Mouse (Mus musculus): ENCODE results near the gene Pigm. TPM values are rescaled to one million over a fixed set of nuclear protein-coding genes. Genes with fewer than 3 reads are reported as not detected.

Pigm gene
- polyA plus RNA-seq, 1 experiment = 4.9 TPM

- no peaks in the 10 kb centered on the region for H3K36me3 ChIP-seq (ENCODE audit: control insufficient read depth, insufficient read depth, low read length)
- TF ChIP-seq CTCF (conservative IDR thresholded peaks at IDR 0.05; ENCODE audit: insufficient read depth, insufficient read length, low read depth, low read length) = no peak
- no peak for DNase-seq
- H3K27me3 ChIP-seq (replicated peaks; ENCODE audit: control insufficient read depth, insufficient read depth, low read length) = no peaks in the 10 kb centered on the region
- H3K4me1 ChIP-seq (ENCODE audit: control insufficient read depth, insufficient read depth, low read length) = no peaks in the 10 kb centered on the region
- H3K27ac ChIP-seq (ENCODE audit: insufficient read depth, low read depth, low read length) = no peak overlapping the region
- H3K4me3 ChIP-seq (ENCODE audit: insufficient read depth, low read depth, low read length) = no peak overlapping the region
- WGBS = 75% methylated on average over 1 of the region's 1 CpGs
Measured at GRCm38 (mm10) chr1:172426419-172426818, 50.1 kb downstream of the Pigm start.

DNA sequence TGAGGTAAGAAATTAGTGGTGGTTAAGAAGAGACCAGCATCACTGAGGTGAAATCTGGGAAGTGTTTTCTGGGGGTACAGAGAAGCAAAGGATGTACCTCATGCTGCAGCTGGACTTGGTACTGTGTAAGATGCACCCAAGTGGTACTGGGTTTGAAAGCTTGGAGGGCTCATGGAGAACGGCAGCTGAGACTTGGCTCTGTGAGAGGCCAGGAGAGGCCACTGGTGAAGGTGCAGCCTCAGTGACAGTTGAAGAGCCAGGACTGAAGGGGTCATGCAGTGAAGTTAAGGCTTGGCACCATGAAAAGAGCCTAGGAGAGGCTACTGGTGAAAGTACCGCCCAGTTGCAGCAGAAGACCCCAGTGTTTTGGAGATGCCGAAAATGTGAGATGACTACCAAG lies 51.5 kb downstream of the Pigm start:
- WGBS = 91% methylated on average over 3 of the region's 3 CpGs

DNA sequence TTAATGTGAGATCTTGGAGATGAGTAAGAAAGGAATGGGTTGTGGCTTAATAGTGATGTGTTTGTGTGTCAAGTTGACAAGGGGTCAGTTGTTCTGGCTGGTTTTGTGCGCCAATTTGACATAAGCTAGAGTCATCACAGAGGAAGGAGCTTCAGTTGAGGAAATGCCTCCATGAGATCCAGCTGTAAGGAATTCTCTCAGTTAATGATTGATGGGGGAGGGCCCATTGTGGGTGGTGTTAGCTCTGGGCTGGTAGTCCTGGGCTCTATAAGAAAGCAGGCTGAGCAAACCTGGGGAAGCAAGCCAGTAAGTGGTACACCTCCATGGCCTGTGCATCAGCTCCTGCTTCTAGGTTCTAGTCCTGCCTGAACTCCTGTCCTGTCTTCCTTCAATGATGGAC lies 52.3 kb downstream of the Pigm start:
- DNase-seq = peak; percentile 12
- WGBS = 62% methylated on average over 1 of the region's 1 CpGs
- no peaks in the 10 kb centered on the region for H3K36me3 ChIP-seq (ENCODE audit: control insufficient read depth, insufficient read depth, low read length)
- H3K27me3 ChIP-seq (replicated peaks; ENCODE audit: control insufficient read depth, insufficient read depth, low read length) = no peaks in the 10 kb centered on the region
- H3K27ac ChIP-seq (ENCODE audit: insufficient read depth, low read depth, low read length) = no peak overlapping the region
- H3K4me3 ChIP-seq (ENCODE audit: insufficient read depth, low read depth, low read length) = no peak overlapping the region
- H3K4me1 ChIP-seq (ENCODE audit: control insufficient read depth, insufficient read depth, low read length) = no peaks in the 10 kb centered on the region
- no peak for TF ChIP-seq POLR2A (IDR thresholded peaks at IDR 0.05; ENCODE audit: low read depth, low read length)
- no peak for TF ChIP-seq CTCF (conservative IDR thresholded peaks at IDR 0.05; ENCODE audit: insufficient read depth, insufficient read length, low read depth, low read length)

More for the DNA sequence above, 51.5 kb downstream of the Pigm start:
- H3K36me3 ChIP-seq (ENCODE audit: control insufficient read depth, insufficient read depth, low read length) = no peaks in the 10 kb centered on the region
- no peak overlapping the region for H3K4me3 ChIP-seq (ENCODE audit: insufficient read depth, low read depth, low read length)
- DNase-seq = no peak
- H3K4me1 ChIP-seq (ENCODE audit: control insufficient read depth, insufficient read depth, low read length) = no peaks in the 10 kb centered on the region
- no peaks in the 10 kb centered on the region for H3K27me3 ChIP-seq (replicated peaks; ENCODE audit: control insufficient read depth, insufficient read depth, low read length)
- no peak overlapping the region for H3K27ac ChIP-seq (ENCODE audit: insufficient read depth, low read depth, low read length)
- TF ChIP-seq CTCF (conservative IDR thresholded peaks at IDR 0.05; ENCODE audit: insufficient read depth, insufficient read length, low read depth, low read length) = no peak
- no peak for TF ChIP-seq POLR2A (IDR thresholded peaks at IDR 0.05; ENCODE audit: low read depth, low read length)

DNA sequence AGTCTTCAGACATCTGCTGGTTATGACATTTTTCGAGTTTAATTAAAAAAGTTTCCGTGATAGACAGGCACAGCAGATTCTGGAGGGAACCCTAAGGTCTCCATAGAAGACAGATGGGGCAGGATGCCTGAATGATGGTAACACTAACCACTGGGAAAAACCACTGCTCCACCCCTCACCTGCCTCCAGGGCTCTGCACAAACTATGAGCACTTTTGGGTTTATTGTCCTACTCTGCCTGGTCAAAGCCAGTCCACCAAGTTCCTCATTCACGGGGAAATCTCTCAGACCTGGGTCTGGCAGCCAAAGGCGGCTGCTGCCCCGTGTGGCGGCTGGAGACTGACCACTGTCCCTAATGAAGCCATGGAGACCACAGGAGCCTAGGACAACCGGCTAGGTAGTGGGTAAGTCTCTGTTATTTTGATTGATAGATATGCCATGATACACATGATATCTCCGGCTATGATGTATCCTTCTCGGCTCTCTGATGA lies 54.4 kb downstream of the Pigm start:
- no peaks in the 10 kb centered on the region for H3K4me1 ChIP-seq (ENCODE audit: control insufficient read depth, insufficient read depth, low read length)
- H3K27ac ChIP-seq (ENCODE audit: insufficient read depth, low read depth, low read length) = peak overlapping the region; percentile 59; the same call in 1 of the 2 replicates
- H3K4me3 ChIP-seq (ENCODE audit: insufficient read depth, low read depth, low read length) = no peak overlapping the region
- H3K36me3 ChIP-seq (ENCODE audit: control insufficient read depth, insufficient read depth, low read length) = no peaks in the 10 kb centered on the region
- DNase-seq = peak; percentile 12
- TF ChIP-seq POLR2A (IDR thresholded peaks at IDR 0.05; ENCODE audit: low read depth, low read length) (no peak), CTCF (conservative IDR thresholded peaks at IDR 0.05; ENCODE audit: insufficient read depth, insufficient read length, low read depth, low read length) (no peak)
- WGBS = 62% methylated on average over 9 of the region's 9 CpGs
- no peaks in the 10 kb centered on the region for H3K27me3 ChIP-seq (replicated peaks; ENCODE audit: control insufficient read depth, insufficient read depth, low read length)

- H3K27me3 ChIP-seq (replicated peaks; ENCODE audit: control insufficient read depth, insufficient read depth, low read length) = no peaks in the 10 kb centered on the region
- peak overlapping the region; percentile 85 for H3K27ac ChIP-seq (ENCODE audit: insufficient read depth, low read depth, low read length)
Measured at GRCm38 (mm10) chr1:172431836-172432586, 55.7 kb downstream of the Pigm start.

DNA sequence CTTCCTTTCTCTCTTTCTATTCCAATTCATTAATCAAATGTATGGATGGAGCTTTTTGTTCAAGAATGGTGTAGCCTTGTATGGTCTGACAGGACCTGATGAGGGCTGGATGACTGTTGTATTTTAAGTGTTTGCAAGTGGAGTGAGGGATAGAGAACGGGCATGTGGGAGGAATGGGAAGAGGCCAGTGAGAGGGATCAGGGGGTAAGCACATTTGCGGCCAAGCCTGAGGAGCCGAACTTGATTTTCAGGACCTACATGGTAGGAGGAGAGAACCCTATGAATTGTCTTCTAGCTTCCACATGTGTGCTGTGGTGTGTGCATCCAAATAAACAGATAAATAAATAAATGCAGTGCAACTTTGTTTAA lies 56.2 kb downstream of the Pigm start:
- 69% methylated on average over 3 of the region's 3 CpGs for WGBS
- no peaks in the 10 kb centered on the region for H3K36me3 ChIP-seq (ENCODE audit: control insufficient read depth, insufficient read depth, low read length)
- no peak overlapping the region for H3K4me3 ChIP-seq (ENCODE audit: insufficient read depth, low read depth, low read length)
- no peaks in the 10 kb centered on the region for H3K27me3 ChIP-seq (replicated peaks; ENCODE audit: control insufficient read depth, insufficient read depth, low read length)
- TF ChIP-seq POLR2A (IDR thresholded peaks at IDR 0.05; ENCODE audit: low read depth, low read length) (no peak), CTCF (conservative IDR thresholded peaks at IDR 0.05; ENCODE audit: insufficient read depth, insufficient read length, low read depth, low read length) (no peak)
- H3K4me1 ChIP-seq (ENCODE audit: control insufficient read depth, insufficient read depth, low read length) = no peaks in the 10 kb centered on the region
- peak overlapping the region; percentile 74 for H3K27ac ChIP-seq (ENCODE audit: insufficient read depth, low read depth, low read length)
- DNase-seq = no peak

More at GRCm38 (mm10) chr1:172431836-172432586, 55.7 kb downstream of the Pigm start:
- no peaks in the 10 kb centered on the region for H3K4me1 ChIP-seq (ENCODE audit: control insufficient read depth, insufficient read depth, low read length)
- peak; percentile 75 for DNase-seq
- no peak for TF ChIP-seq POLR2A (IDR thresholded peaks at IDR 0.05; ENCODE audit: low read depth, low read length)
- no peak for TF ChIP-seq CTCF (conservative IDR thresholded peaks at IDR 0.05; ENCODE audit: insufficient read depth, insufficient read length, low read depth, low read length)
- no peaks in the 10 kb centered on the region for H3K36me3 ChIP-seq (ENCODE audit: control insufficient read depth, insufficient read depth, low read length)
- WGBS = 13% methylated on average over 4 of the region's 4 CpGs
- no peak overlapping the region for H3K4me3 ChIP-seq (ENCODE audit: insufficient read depth, low read depth, low read length)

- Histone ChIP-seq H3K36me3 (ENCODE audit: control insufficient read depth, insufficient read depth, low read length) (no peaks in the 10 kb centered on the region), H3K27ac (ENCODE audit: insufficient read depth, low read depth, low read length) (peak overlapping the region; percentile 74), H3K4me1 (ENCODE audit: control insufficient read depth, insufficient read depth, low read length) (no peaks in the 10 kb centered on the region), H3K4me3 (ENCODE audit: insufficient read depth, low read depth, low read length) (no peak overlapping the region), H3K27me3 (replicated peaks; ENCODE audit: control insufficient read depth, insufficient read depth, low read length) (no peaks in the 10 kb centered on the region)
- peak; percentile 21 for DNase-seq
- TF ChIP-seq POLR2A (IDR thresholded peaks at IDR 0.05; ENCODE audit: low read depth, low read length) = no peak
- TF ChIP-seq CTCF (conservative IDR thresholded peaks at IDR 0.05; ENCODE audit: insufficient read depth, insufficient read length, low read depth, low read length) = no peak
- 68% methylated on average over 20 of the region's 20 CpGs for WGBS
Measured at GRCm38 (mm10) chr1:172433012-172433850, 56.9 kb downstream of the Pigm start.

Other genes starting within 250 kb of the Pigm start
- 110 and 125 TPM in 2 replicates for gene Pex19, start 249.8 kb upstream of the Pigm start, polyA plus RNA-seq (2012; rRNA removed)
- gene Dcaf8, start 228.5 kb upstream of the Pigm start, polyA plus RNA-seq (2012; rRNA removed) = 93.4 and 95.1 TPM in 2 replicates
- gene Pea15a, start 169.7 kb upstream of the Pigm start, polyA plus RNA-seq (2012; rRNA removed) = 52.1 and 58.7 TPM in 2 replicates
- 0.29 and 27.1 TPM in 2 replicates for gene Casq1, start 156.7 kb upstream of the Pigm start, polyA plus RNA-seq (2012; rRNA removed)
- 0.09 and 0.11 TPM in 2 replicates for gene Atp1a4, start 118.1 kb upstream of the Pigm start, polyA plus RNA-seq (2012; rRNA removed)
- 54.3 and 57.7 TPM in 2 replicates for gene Igsf8, start 114.9 kb upstream of the Pigm start, polyA plus RNA-seq (2012; rRNA removed)
- gene Atp1a2, start 78.5 kb upstream of the Pigm start, polyA plus RNA-seq (2012; rRNA removed) = 21.5 and 36.4 TPM in 2 replicates
- gene Kcnj9, start 47.2 kb upstream of the Pigm start, polyA plus RNA-seq (2012; rRNA removed) = 0.06 and 0.11 TPM in 2 replicates
- gene Kcnj10, start 35.3 kb upstream of the Pigm start, polyA plus RNA-seq (2012; rRNA removed) = 17.0 and 17.1 TPM in 2 replicates
- 19.2 and 20.2 TPM in 2 replicates for gene Slamf9, start 98.8 kb downstream of the Pigm start, polyA plus RNA-seq (2012; rRNA removed)
- gene Igsf9, start 105.2 kb downstream of the Pigm start, polyA plus RNA-seq (2012; rRNA removed) = 15.4 and 20.7 TPM in 2 replicates
- gene Tagln2, start 123.5 kb downstream of the Pigm start, polyA plus RNA-seq (2012; rRNA removed) = 202 and 286 TPM in 2 replicates
- 0.33 and 0.79 TPM in 2 replicates for gene Cfap45, start 144.3 kb downstream of the Pigm start, polyA plus RNA-seq (2012; rRNA removed)
- gene Vsig8, start 179.4 kb downstream of the Pigm start, polyA plus RNA-seq (2012; rRNA removed) = 0.38 and 0.41 TPM in 2 replicates
- gene Slamf8, start 214.0 kb downstream of the Pigm start, polyA plus RNA-seq (2012; rRNA removed) = 1.7 and 3.0 TPM in 2 replicates
- gene Fcrl6, start 226.0 kb downstream of the Pigm start, polyA plus RNA-seq (2012; rRNA removed) = not detected in 2 replicates

All from kidney, adult 2 months (tissue).